Mouse (Mus musculus) brain, embryonic 14.5 days (tissue): ENCODE measurements at regions not wholly inside any gene's neighbourhood (a gene's known extent, or its start where the extent isn't known, plus 50 kb on each side); places are given as distances from the start of the nearest gene placed in this dataset.

Source experiments
- DNase-seq: peaks from one replicate; pipeline ENCODE4 v3.0.0-alpha.2; 2011; ENCODE audit warnings: low read depth
- CTCF ChIP-seq: fragments of 200-500 bp; IDR thresholded peaks from 2 replicates; pipeline ENCODE4 v1.5.1; 2012; ENCODE audit warnings: inconsistent platforms, mild to moderate bottlenecking, moderate library complexity, borderline replicate concordance; ENCODE audit not compliant: insufficient read depth, insufficient read length; ENCODE audit errors: extremely low read depth
- POLR2A ChIP-seq: fragments of 200-500 bp; IDR thresholded peaks from 2 replicates; pipeline ENCODE4 v1.6.1; 2012; ENCODE audit warnings: mild to moderate bottlenecking, inconsistent platforms, borderline replicate concordance; ENCODE audit not compliant: poor library complexity, insufficient read depth, insufficient read length, severe bottlenecking; ENCODE audit errors: extremely low read depth

GRCm38 (mm10) chr2:133497541-133498185 lies 54.3 kb upstream of the Bmp2 start:
- DNase-seq = no peak
- TF ChIP-seq POLR2A = no peak
- TF ChIP-seq CTCF = no peak

- no peak for DNase-seq
- no peak for TF ChIP-seq POLR2A
- no peak for TF ChIP-seq CTCF
These were observed 53.8 kb upstream of the Bmp2 start for GRCm38 (mm10) chr2:133498186-133498571.

- TF ChIP-seq CTCF = no peak
- TF ChIP-seq POLR2A = no peak
- DNase-seq = no peak
These were observed 53.2 kb upstream of the Bmp2 start for GRCm38 (mm10) chr2:133498717-133499143.

- DNase-seq = no peak
- no peak for TF ChIP-seq CTCF
- TF ChIP-seq POLR2A = no peak
These were observed 52.1 kb upstream of the Bmp2 start for GRCm38 (mm10) chr2:133499904-133500303.
